Mouse (Mus musculus) stomach, postnatal 0 days (tissue): ENCODE results near the gene Tars2. TPM values are rescaled to one million over a fixed set of nuclear protein-coding genes. Genes with fewer than 3 reads are reported as not detected.
A peak's percentile ranks its signal among the peaks of the same experiment; 100 is the strongest.
"Not testable (repeated sequence)": the region's sequence is repeated elsewhere in the genome, so short reads cannot be mapped to it uniquely, and the experiment has no call there.

Source experiments
- ATAC-seq: fragments of 200-750 bp; cut with Nextera tagmentation; 2 replicates; pipeline ENCODE4 v1.8.0; 2017; ENCODE audit not compliant: low FRiP score, low TSS enrichment
- DNase-seq: peaks from one replicate; pipeline ENCODE4 v3.0.0-alpha.2; 2016; ENCODE audit warnings: low spot score
- H3K27ac ChIP-seq: fragments of 300-500 bp; sonication (generic); replicated peaks from 2 replicates; pipeline ENCODE4 v1.5.1; 2014; ENCODE audit warnings: mild to moderate bottlenecking, control low read depth
- H3K27me3 ChIP-seq: fragments of 300-500 bp; sonication (generic); 2 replicates; pipeline ENCODE4 v1.6.1; 2014; ENCODE audit warnings: low read length; ENCODE audit not compliant: control insufficient read depth, insufficient read depth
- H3K36me3 ChIP-seq: fragments of 300-500 bp; sonication (generic); 2 replicates; pipeline ENCODE4 v1.6.1; 2014; ENCODE audit warnings: low read length, mixed read lengths; ENCODE audit not compliant: control insufficient read depth, insufficient read depth
- H3K4me1 ChIP-seq: fragments of 300-500 bp; sonication (generic); replicated peaks from 2 replicates; pipeline ENCODE4 v1.6.1; 2014; ENCODE audit warnings: antibody characterized with exemption; ENCODE audit not compliant: control insufficient read depth, insufficient read depth
- H3K4me2 ChIP-seq: fragments of 300-500 bp; sonication (generic); replicated peaks from 2 replicates; pipeline ENCODE4 v1.6.1; 2014; ENCODE audit warnings: low read depth, mild to moderate bottlenecking, control low read depth, moderate library complexity
- H3K4me3 ChIP-seq: fragments of 300-500 bp; sonication (generic); 2 replicates; pipeline ENCODE4 v1.5.1; 2014; ENCODE audit warnings: low read depth, low read length, control low read depth
- H3K9ac ChIP-seq: fragments of 300-500 bp; sonication (generic); 2 replicates; pipeline ENCODE4 v1.6.1; 2014; ENCODE audit warnings: mild to moderate bottlenecking, low read length, control low read depth, mixed read lengths
- H3K9me3 ChIP-seq: fragments of 300-500 bp; sonication (generic); 2 replicates; pipeline ENCODE4 v1.6.1; 2016; ENCODE audit warnings: low read length; ENCODE audit not compliant: control insufficient read depth
- CTCF ChIP-seq: IDR thresholded peaks from 2 replicates; pipeline ENCODE4 v1.5.1; 2016; ENCODE audit warnings: antibody characterized with exemption, low read depth, mild to moderate bottlenecking, moderate library complexity
- EP300 ChIP-seq: optimal IDR thresholded peaks from 2 replicates; pipeline ENCODE3; 2016; ENCODE audit warnings: antibody characterized with exemption
- WGBS: fragments of 180-500 bp; shearing (Covaris S2); extraction: QIAGEN DNeasy Blood & Tissue Kit; methylation state at CpG from one replicate; pipeline ENCODE4 v1.1.7; 2014; 5-methylcytosine and 5-hydroxymethylcytosine counted together
- polyA plus RNA-seq: library from polyadenylated mRNA; unstranded; fragments of >200 nt; fragmentation: Nextera tagmentation; extraction: Ambion mirVana; gene quantifications from 2 replicates; pipeline ENCODE4 v1.2.1, GENCODE M21; 2015

The Tars2 gene
- polyA plus RNA-seq, result 22.4 and 24.4 TPM in 2 replicates

- ATAC-seq (no peak), DNase-seq (no peak)
- Histone ChIP-seq H3K4me3 (no peak within 1 kb of the TSS), H3K4me2 (no peak within 1 kb of the TSS), H3K36me3 (peaks cover 10% of the 10 kb centered on the region), H3K27me3 (no peaks in the 10 kb centered on the region), H3K9me3 (no peaks in the 10 kb centered on the region), H3K9ac (no peak within 1 kb of the TSS), H3K27ac (peak within 1 kb of the TSS; percentile 63; the same call in 1 of the 2 replicates), H3K4me1 (no peaks in the 10 kb centered on the region)
- 82% methylated on average over 6 of the region's 6 CpGs for WGBS
- TF ChIP-seq CTCF (no peak), EP300 (no peak)
These were observed at the start of gene Tars2 for GRCm38 (mm10) chr3:95760106-95760505. Gene Tars2 (minus strand): TSS chr3:95760206.

DNA sequence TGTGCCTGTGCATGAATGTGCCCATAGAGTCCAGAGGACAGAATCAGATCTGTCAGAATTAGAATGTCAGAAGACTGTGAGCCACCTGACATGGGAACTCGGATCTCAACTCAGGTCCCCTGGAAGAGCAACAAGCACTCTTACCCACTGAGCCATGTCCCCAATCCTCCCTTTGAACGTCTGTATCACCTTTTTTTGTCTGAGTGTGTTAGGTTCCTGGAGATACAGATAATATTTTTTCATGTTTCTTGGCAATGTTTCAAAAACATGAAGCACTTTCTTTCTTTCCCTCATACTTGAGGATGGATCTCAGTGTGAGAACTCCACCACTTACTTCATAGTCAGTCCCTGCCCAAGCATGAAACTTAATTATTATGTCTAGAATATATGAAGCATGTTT lies 48.4 kb upstream of the Tars2 start:
- Histone ChIP-seq H3K4me1 (no peaks in the 10 kb centered on the region), H3K9ac (no peak overlapping the region), H3K4me3 (no peak overlapping the region), H3K36me3 (peaks cover 3% of the 10 kb centered on the region; the same call in 1 of the 2 replicates), H3K27ac (no peak overlapping the region), H3K9me3 (no peaks in the 10 kb centered on the region), H3K4me2 (no peak overlapping the region), H3K27me3 (no peaks in the 10 kb centered on the region; the same call in 1 of the 2 replicates)
- 50% methylated on average over 2 of the region's 2 CpGs for WGBS
- TF ChIP-seq CTCF, result no peak
- no peak for TF ChIP-seq EP300
- DNase-seq, result no peak
- no peak for ATAC-seq

DNA sequence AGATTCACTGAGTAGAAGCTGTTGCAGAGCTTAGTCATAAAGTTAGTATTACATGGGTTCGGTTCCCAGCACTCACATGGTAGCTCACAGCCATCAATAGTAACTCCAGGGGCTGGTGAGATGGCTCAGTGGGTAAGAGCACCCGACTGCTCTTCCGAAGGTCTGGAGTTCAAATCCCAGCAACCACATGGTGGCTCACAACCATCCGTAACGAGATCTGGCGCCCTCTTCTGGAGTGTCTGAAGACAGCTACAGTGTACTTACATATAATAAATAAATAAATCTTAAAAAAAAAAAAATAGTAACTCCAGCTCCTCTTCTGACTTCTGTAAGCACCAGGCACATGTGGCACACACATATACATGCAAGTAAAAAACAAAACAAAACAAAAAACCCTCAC lies 47.6 kb upstream of the Tars2 start:
- not testable (repeated sequence) for H3K27ac ChIP-seq, ATAC-seq, H3K27me3 ChIP-seq, DNase-seq, H3K4me2 ChIP-seq, H3K4me3 ChIP-seq, H3K4me1 ChIP-seq, H3K36me3 ChIP-seq, H3K9ac ChIP-seq, H3K9me3 ChIP-seq
- 0 out of 2 replicates have a peak, but pooled peaks have one; percentile 1 for TF ChIP-seq CTCF
- WGBS, result 100% methylated on average over 3 of the region's 6 CpGs

- Histone ChIP-seq H3K4me3 (no peak overlapping the region), H3K4me2 (no peak overlapping the region), H3K9ac (no peak overlapping the region), H3K36me3 (peaks cover 3% of the 10 kb centered on the region; the same call in 1 of the 2 replicates), H3K27ac (no peak overlapping the region), H3K4me1 (no peaks in the 10 kb centered on the region), H3K9me3 (no peaks in the 10 kb centered on the region), H3K27me3 (no peaks in the 10 kb centered on the region; the same call in 1 of the 2 replicates)
- ATAC-seq (no peak), DNase-seq (no peak)
- TF ChIP-seq CTCF, result no peak
- no peak for TF ChIP-seq EP300
- 53% methylated on average over 1 of the region's 1 CpGs for WGBS
These were observed 46.7 kb upstream of the Tars2 start for GRCm38 (mm10) chr3:95806677-95807076.

DNA sequence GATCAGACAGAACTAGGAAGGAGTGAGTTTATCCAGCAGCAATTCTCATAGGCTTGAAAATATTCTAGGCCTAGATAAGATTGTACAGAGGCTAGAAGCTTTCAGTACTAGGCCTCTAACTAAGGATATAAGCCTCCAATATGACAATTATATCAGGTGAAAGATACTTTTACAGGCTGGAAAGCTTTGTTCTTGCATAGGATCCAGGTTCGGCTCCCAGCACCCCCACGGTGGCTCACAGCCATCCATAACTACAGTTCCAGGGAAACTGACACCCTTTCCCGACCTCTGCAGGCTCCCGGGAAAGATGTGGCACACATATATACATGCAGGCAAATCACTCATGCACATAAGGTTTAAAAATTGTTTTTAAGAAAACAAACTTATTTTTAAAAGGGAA lies 43.8 kb upstream of the Tars2 start:
- Histone ChIP-seq H3K4me1 (no peaks in the 10 kb centered on the region), H3K27me3 (no peaks in the 10 kb centered on the region; the same call in 1 of the 2 replicates), H3K4me3 (no peak overlapping the region), H3K36me3 (peaks cover 3% of the 10 kb centered on the region; the same call in 1 of the 2 replicates), H3K27ac (no peak overlapping the region), H3K9me3 (no peaks in the 10 kb centered on the region), H3K4me2 (no peak overlapping the region), H3K9ac (no peak overlapping the region)
- ATAC-seq (no peak), DNase-seq (no peak)
- TF ChIP-seq CTCF (no peak), EP300 (no peak)
- 93% methylated on average over 4 of the region's 4 CpGs for WGBS

- Histone ChIP-seq H3K27me3 (no peaks in the 10 kb centered on the region), H3K36me3 (no peaks in the 10 kb centered on the region), H3K4me3 (no peak overlapping the region), H3K9me3 (no peaks in the 10 kb centered on the region), H3K9ac (no peak overlapping the region), H3K27ac (no peak overlapping the region), H3K4me2 (no peak overlapping the region), H3K4me1 (no peaks in the 10 kb centered on the region)
- DNase-seq (no peak), ATAC-seq (no peak)
- WGBS, result 71% methylated on average over 4 of the region's 4 CpGs
- TF ChIP-seq EP300 (no peak), CTCF (no peak)
These were observed 38.8 kb upstream of the Tars2 start for GRCm38 (mm10) chr3:95798756-95799155.
